Mouse (Mus musculus): ENCODE measurements around the gene Dars. TPM values are rescaled to one million over a fixed set of nuclear protein-coding genes. Genes with fewer than 3 reads are reported as not detected.

Gene Dars
- polyA plus RNA-seq, 1 experiment = 43.3 TPM

- TF ChIP-seq CTCF (IDR thresholded peaks at IDR 0.05; ENCODE audit: extremely low read depth, insufficient read depth, low read length) (no peak), POLR2A (IDR thresholded peaks at IDR 0.05; ENCODE audit: extremely low read depth, insufficient read depth, low read length) (no peak)
- H3K4me1 ChIP-seq (ENCODE audit: control insufficient read depth, insufficient read depth, low read length) = peaks cover 3% of the 10 kb centered on the region
- H3K4me3 ChIP-seq (ENCODE audit: insufficient read depth, low read length) = no peak overlapping the region
- H3K27ac ChIP-seq (ENCODE audit: insufficient read depth, low read length) = no peak overlapping the region
Measured at GRCm38 (mm10) chr1:128436015-128436414, 18.8 kb upstream of the Dars start.

- no peaks in the 10 kb centered on the region for H3K4me1 ChIP-seq (ENCODE audit: control insufficient read depth, insufficient read depth, low read length)
- no peak for TF ChIP-seq POLR2A (IDR thresholded peaks at IDR 0.05; ENCODE audit: extremely low read depth, insufficient read depth, low read length)
- TF ChIP-seq CTCF (IDR thresholded peaks at IDR 0.05; ENCODE audit: extremely low read depth, insufficient read depth, low read length) = no peak
- no peak overlapping the region for H3K4me3 ChIP-seq (ENCODE audit: insufficient read depth, low read length)
- H3K27ac ChIP-seq (ENCODE audit: insufficient read depth, low read length) = no peak overlapping the region
Measured at GRCm38 (mm10) chr1:128435551-128435950, 18.4 kb upstream of the Dars start.

DNA sequence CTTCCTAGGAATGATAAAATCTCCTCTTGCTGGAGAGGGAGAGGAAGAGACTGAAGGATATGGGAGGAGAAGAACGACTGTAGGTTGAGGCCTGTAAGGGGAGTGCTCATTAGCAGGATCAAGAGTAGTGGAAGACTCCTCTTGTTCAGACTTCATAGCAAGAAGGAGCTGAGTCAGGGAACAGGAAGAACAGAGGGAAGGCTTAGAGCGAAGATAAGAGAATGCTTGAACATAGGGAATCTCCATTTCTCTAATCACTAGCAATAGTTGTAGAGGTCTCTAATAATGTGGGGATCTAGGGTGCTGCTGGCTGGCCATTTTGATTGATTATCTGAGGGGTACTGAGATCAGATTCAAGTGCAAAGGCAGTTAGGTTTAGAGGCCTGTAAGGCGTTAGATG is 7.8 kb upstream of the Dars start:
- no peak overlapping the region for H3K27ac ChIP-seq (ENCODE audit: insufficient read depth, low read length)
- H3K4me3 ChIP-seq (ENCODE audit: insufficient read depth, low read length) = no peak overlapping the region
- TF ChIP-seq CTCF (IDR thresholded peaks at IDR 0.05; ENCODE audit: extremely low read depth, insufficient read depth, low read length) (no peak), POLR2A (IDR thresholded peaks at IDR 0.05; ENCODE audit: extremely low read depth, insufficient read depth, low read length) (no peak)
- no peaks in the 10 kb centered on the region for H3K4me1 ChIP-seq (ENCODE audit: control insufficient read depth, insufficient read depth, low read length)

DNA sequence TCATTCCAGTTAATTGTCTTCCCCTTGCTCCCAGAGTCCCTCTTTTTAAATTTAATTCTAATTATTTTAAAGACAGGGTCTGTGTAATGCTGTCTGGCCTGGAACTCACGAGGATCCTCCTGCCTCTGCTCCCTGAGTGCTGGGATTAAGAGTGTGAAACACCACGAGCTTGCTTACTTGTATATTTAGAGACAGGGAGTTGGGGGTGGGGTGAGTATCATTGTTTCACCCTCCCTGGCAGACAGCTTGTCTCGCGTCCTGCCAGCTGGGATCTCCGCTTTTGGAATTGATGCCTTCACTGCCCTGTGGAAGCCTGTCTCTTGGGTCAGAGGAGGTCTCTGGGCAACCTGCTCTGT is 343 bp upstream of the Dars start:
- TF ChIP-seq POLR2A (IDR thresholded peaks at IDR 0.05; ENCODE audit: extremely low read depth, insufficient read depth, low read length) (no peak), CTCF (IDR thresholded peaks at IDR 0.05; ENCODE audit: extremely low read depth, insufficient read depth, low read length) (no peak)
- H3K4me1 ChIP-seq (ENCODE audit: control insufficient read depth, insufficient read depth, low read length) = no peaks in the 10 kb centered on the region
- no peak overlapping the region for H3K27ac ChIP-seq (ENCODE audit: insufficient read depth, low read length)
- H3K4me3 ChIP-seq (ENCODE audit: insufficient read depth, low read length) = peak overlapping the region; percentile 92

DNA sequence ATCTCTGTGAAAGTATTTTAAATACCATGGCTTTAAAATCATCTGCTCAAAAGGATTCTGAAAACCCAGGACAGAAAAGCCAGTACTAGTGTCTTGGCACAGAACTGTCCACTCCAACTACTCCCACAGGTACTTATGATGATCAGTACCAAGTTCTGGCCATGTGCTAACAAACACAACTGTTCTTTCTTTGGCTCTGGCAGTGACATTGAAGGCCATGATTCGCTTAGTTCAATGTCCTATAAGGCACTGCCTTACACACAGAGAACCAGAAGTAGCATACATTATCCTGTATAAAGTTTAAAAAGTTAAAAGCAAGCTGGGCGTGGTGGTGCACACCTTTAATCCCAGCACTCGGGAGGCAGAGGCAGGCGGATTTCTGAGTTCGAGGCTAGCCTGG is 6.0 kb downstream of the Dars start:
- no peak overlapping the region for H3K27ac ChIP-seq (ENCODE audit: insufficient read depth, low read length)
- no peaks in the 10 kb centered on the region for H3K4me1 ChIP-seq (ENCODE audit: control insufficient read depth, insufficient read depth, low read length)
- H3K4me3 ChIP-seq (ENCODE audit: insufficient read depth, low read length) = no peak overlapping the region
- no peak for TF ChIP-seq POLR2A (IDR thresholded peaks at IDR 0.05; ENCODE audit: extremely low read depth, insufficient read depth, low read length)
- TF ChIP-seq CTCF (IDR thresholded peaks at IDR 0.05; ENCODE audit: extremely low read depth, insufficient read depth, low read length) = no peak

DNA sequence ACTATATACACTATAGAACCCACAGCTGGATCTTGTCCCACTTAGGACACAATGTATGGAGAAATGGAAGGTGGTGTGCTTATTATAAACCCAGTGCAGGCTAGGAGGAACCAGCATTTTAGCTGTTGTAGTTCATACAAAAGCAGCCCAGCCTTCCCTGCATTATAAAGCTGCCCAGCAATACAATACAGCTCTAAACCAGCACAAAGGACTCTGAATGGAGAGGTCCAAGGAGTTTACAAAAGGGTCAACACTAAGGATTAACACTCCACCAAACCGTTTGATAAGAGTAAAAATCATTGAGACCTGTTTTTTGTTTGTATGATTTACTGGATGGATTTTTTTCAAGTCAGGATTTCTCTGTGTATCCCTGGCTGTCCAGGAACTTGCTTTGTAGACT is 10.3 kb downstream of the Dars start:
- no peak for TF ChIP-seq POLR2A (IDR thresholded peaks at IDR 0.05; ENCODE audit: extremely low read depth, insufficient read depth, low read length)
- TF ChIP-seq CTCF (IDR thresholded peaks at IDR 0.05; ENCODE audit: extremely low read depth, insufficient read depth, low read length) = no peak
- H3K4me1 ChIP-seq (ENCODE audit: control insufficient read depth, insufficient read depth, low read length) = no peaks in the 10 kb centered on the region; the same call in 1 of the 2 replicates
- no peak overlapping the region for H3K4me3 ChIP-seq (ENCODE audit: insufficient read depth, low read length)
- H3K27ac ChIP-seq (ENCODE audit: insufficient read depth, low read length) = no peak overlapping the region

DNA sequence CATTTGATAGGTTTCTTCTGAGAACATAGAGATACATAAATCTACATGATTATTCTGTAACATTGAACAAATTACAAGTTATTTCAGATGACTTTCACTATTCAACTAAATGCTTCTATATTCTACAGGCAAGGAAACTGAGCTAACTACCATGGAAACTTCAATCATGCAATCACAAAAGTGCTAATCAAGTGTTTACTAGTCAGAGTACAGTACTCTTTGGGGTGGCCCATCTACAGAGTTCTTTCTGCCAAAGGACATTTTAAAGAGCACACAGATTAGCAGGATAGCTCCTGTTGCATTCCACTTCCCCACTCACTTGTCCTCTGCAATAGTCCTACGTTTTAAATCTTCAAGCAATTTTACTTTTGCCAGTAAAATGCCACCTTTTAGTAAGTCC is 11.5 kb downstream of the Dars start:
- Histone ChIP-seq H3K27ac (ENCODE audit: insufficient read depth, low read length) (no peak overlapping the region), H3K4me1 (ENCODE audit: control insufficient read depth, insufficient read depth, low read length) (no peaks in the 10 kb centered on the region; the same call in 1 of the 2 replicates), H3K4me3 (ENCODE audit: insufficient read depth, low read length) (no peak overlapping the region)
- no peak for TF ChIP-seq POLR2A (IDR thresholded peaks at IDR 0.05; ENCODE audit: extremely low read depth, insufficient read depth, low read length)

GRCm38 (mm10) chr1:128405041-128405481 is 12.1 kb downstream of the Dars start:
- Histone ChIP-seq H3K4me3 (ENCODE audit: insufficient read depth, low read length) (no peak overlapping the region), H3K4me1 (ENCODE audit: control insufficient read depth, insufficient read depth, low read length) (no peaks in the 10 kb centered on the region; the same call in 1 of the 2 replicates), H3K27ac (ENCODE audit: insufficient read depth, low read length) (no peak overlapping the region)
- TF ChIP-seq POLR2A (IDR thresholded peaks at IDR 0.05; ENCODE audit: extremely low read depth, insufficient read depth, low read length) = no peak
- no peak for TF ChIP-seq CTCF (IDR thresholded peaks at IDR 0.05; ENCODE audit: extremely low read depth, insufficient read depth, low read length)

DNA sequence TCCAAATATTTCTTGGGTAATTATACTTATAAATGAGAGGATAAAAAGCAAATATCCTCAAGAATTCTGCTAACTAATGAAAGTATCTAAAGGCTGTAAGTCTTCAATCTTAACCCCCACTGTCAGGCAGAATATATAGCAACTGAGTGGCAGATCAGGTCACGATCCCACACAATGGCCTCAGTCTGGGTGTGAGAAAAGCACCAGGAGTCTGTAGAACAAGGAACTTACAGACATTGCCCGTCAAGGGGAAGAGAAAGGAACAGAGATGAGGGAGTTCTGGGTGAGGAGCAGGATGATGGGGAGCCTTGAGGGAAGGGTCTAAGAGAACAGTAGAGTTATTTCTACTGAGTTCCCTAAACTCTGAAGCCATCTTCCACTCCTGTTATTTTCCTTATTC is 16.2 kb downstream of the Dars start:
- Histone ChIP-seq H3K27ac (ENCODE audit: insufficient read depth, low read length) (no peak overlapping the region), H3K4me1 (ENCODE audit: control insufficient read depth, insufficient read depth, low read length) (no peaks in the 10 kb centered on the region; the same call in 1 of the 2 replicates), H3K4me3 (ENCODE audit: insufficient read depth, low read length) (no peak overlapping the region)
- no peak for TF ChIP-seq CTCF (IDR thresholded peaks at IDR 0.05; ENCODE audit: extremely low read depth, insufficient read depth, low read length)
- no peak for TF ChIP-seq POLR2A (IDR thresholded peaks at IDR 0.05; ENCODE audit: extremely low read depth, insufficient read depth, low read length)

DNA sequence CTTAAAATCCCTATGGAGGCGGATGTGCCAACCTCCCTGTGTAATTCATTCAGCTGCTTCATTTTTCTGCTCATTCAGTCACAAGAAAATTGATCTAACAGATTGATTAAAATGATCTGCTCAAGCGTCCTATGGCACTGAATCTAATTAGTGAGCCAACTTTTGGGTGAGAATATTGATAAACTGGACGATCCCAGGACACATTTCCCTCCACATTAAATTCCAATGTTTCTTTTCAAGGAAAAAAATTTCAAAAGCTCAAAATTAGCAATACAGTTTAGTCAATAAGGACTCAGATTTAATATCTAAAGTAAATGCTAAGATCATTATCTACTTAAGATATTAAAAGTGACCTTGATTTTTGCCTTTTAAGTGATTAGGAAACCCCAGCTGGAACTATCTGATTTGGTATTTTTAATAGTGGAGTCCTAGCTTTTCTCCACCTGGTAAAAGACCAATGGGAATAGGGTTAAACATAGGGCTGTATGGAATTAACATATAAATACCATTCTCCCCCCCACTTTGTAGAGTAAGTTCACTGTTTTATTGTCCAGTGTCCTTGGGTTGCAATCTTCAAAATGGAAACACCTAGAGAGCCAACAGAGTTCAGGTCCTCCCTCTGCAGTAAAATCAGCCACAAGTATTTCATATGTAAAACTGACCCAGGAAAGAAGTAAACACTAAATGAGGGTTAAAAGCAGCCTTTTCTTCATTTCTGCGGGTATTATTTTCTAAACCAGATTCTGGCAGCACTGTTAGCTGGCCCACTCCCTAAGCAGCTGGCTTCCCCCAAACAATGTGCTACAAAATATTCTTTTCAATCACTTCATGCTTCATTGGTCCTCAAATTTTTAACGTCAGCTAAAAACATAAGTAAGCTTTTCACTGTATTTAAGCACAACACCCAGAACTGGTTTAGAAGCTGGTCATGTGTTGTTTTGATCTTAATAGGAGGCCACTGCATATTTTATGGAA is 16.9 kb downstream of the Dars start:
- H3K4me1 ChIP-seq (ENCODE audit: control insufficient read depth, insufficient read depth, low read length) = no peaks in the 10 kb centered on the region; the same call in 1 of the 2 replicates
- H3K27ac ChIP-seq (ENCODE audit: insufficient read depth, low read length) = no peak overlapping the region
- no peak for TF ChIP-seq CTCF (IDR thresholded peaks at IDR 0.05; ENCODE audit: extremely low read depth, insufficient read depth, low read length)
- TF ChIP-seq POLR2A (IDR thresholded peaks at IDR 0.05; ENCODE audit: extremely low read depth, insufficient read depth, low read length) = no peak
- H3K4me3 ChIP-seq (ENCODE audit: insufficient read depth, low read length) = no peak overlapping the region

All from cortical plate, adult 2 months (tissue).